Mouse (Mus musculus) left cerebral cortex, postnatal 25 days (tissue): ENCODE results near the gene Inpp5d. TPM values are rescaled to one million over a fixed set of nuclear protein-coding genes. Genes with fewer than 3 reads are reported as not detected.

ENCODE experiments used
- DNase-seq, 2 experiments: peaks; one replicate each; pipeline ENCODE4 v3.0.0; 2022; ENCODE audit warnings: low spot score in 2 of 2, mixed read lengths in 1 of 2
- intact Hi-C: fragments of 180-260 bp; cut with DNase I; formaldehyde crosslinking; loops from one replicate; pipeline ENCODE4 v1.15.1; 2025
- total RNA-seq, 2 experiments: library from RNA; stranded (reverse); gene quantifications; 2 replicates each; pipeline ENCODE4 v1.2.3; 2021

Inpp5d gene
- 10 to 100 TPM; 17.4 to 23.5 TPM for total RNA-seq

DNA sequence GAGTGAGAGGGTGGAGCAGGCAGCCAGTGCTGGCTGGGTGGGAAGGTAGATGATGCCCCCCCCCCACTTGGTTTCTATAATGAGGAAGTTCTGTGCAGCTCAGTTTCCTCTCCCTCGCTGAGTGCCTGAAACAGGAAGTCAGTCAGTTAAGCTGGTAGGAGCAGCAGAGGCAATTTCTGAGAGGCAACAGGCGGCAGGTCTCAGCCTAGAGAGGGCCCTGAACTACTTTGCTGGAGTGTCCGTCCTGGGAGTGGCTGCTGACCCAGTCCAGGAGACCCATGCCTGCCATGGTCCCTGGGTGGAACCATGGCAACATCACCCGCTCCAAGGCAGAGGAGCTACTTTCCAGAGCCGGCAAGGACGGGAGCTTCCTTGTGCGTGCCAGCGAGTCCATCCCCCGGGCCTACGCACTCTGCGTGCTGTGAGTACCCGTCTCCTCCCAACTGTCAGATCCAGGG is at the start of gene Inpp5d:
TSS of gene Inpp5d (plus strand) at position 102 of the 458 bp plus-strand sequence.
- intact Hi-C loops: no loop called here
- DNase-seq: no peak

DNA sequence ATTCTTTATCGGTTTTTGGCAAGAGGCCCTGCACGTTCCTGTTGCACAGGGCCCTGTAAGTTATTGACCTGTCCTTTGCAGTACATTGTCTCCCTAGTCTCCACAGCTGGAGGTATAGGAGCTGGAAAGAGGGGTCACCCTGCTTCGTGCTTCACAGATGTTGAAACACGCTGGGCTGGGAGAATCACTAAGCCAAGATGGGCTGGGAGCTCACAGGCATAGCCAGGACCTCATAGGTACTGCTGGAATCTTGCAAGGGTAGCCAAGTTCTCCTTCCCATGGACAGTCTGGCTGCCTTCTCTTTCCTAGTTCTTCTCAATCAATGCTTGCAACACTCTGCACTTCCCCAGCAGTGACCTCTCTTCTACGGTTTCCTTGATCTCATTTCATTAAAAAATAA is 46.9 kb upstream of the Inpp5d start:
- no peak for DNase-seq
- intact Hi-C loops: no loop called here

DNA sequence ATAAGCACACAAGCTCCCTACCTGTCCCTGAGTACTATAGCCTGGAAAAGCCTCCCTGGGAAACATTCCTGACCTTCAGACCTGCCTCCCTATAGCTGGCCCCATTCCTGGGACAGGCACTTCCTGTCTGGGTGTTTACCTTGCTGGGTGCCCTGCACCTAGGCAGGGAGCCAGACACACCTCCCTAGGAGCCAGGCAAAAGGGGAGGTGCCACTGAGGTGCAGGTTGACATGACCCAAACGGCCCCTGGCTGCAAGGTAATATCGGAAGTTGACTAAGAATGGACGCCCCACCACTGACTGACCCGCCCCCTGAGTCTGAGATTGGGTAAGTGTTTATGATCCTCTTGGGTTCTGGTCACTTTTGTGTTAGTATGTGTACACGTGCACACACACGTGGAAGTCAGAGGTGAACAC is 46.3 kb upstream of the Inpp5d start, which contains the start of gene Ngef:
TSS of gene Ngef (minus strand) at position 71 of the 416 bp plus-strand sequence.
- no peak for DNase-seq
- intact Hi-C loops: no loop called here

DNA sequence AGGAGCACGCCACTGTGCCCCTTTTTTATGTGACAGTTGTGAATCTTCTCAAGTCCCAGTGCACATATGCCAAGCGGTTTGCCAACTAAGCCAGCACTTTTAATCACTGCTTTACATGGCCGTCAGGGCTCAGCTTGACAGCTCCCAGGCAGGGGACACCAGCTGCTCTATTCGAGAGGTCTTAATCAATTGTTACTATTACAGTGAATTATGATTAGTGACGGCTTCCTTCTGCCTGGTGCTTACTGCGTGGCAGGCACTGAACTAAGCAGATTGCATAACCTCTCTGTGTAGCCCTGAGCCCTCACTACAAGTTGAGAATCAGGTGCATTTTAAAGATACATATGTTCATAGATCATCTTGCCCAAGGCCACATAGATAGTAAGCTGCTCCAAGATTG is 45.8 kb upstream of the Inpp5d start:
- intact Hi-C loops: no loop called here
- no peak for DNase-seq

DNA sequence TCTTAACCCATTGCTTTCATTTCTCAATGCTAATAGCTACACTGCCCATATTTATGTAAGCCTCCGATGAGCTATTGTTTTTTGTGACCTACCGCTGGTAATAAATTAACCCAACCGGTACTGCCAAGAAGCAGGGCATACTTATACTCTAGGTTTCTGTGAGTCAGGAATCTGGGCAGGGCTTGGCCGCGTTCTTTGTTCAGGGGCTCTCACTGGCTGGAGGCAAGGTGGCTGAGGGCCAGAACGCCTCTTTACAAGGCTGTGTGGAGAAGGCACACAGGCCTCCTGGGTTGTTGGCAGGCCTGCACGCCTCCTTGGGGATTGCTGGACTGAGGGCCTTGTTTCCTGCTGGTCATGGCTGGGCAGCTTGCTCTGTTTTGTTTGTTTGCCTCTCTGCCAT is 45.3 kb upstream of the Inpp5d start:
- DNase-seq: no peak

DNA sequence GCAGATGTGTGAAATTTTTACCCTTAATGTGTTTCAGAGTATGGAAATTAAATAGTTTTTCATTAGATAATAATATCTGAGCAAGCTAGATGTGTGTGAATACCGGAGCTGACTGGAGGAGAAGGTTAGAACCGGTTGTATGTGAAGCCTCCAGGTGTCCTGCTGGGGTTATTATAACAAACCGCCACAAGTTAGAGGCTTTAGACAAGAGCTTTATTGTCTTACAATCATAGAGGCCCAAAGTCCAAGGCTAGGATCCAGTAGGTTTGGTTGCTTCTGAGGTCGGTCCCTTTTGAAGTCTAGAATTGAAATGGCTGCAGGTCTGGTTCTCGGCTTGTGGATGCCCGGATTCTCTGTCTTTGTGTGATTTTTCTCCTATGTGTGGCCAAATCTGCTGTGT is 41.1 kb upstream of the Inpp5d start:
- intact Hi-C loops: no loop called here
- no peak for DNase-seq

More for the DNA sequence above, 45.3 kb upstream of the Inpp5d start:
- intact Hi-C loops: no loop called here

DNA sequence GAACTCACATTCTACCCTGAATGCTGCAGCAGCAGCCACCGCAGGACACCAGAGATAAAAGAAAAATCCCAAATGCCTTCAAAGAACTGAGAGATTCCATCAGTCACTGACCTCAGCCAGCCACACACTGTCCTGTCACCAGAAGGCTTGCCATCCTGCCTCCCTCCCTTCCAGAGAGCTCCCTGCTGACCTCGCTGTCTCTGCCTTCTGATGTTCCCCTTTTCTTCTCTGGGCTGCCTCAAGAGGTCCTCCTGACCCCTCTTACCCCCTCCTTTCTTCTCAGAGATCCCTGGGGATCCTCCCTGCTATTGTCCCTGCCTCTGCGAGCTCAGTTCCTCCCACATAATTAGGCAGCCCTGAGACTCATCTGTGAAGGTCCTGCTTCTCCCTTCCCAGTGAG is 39.3 kb upstream of the Inpp5d start:
- intact Hi-C loops: no loop called here
- no peak for DNase-seq

DNA sequence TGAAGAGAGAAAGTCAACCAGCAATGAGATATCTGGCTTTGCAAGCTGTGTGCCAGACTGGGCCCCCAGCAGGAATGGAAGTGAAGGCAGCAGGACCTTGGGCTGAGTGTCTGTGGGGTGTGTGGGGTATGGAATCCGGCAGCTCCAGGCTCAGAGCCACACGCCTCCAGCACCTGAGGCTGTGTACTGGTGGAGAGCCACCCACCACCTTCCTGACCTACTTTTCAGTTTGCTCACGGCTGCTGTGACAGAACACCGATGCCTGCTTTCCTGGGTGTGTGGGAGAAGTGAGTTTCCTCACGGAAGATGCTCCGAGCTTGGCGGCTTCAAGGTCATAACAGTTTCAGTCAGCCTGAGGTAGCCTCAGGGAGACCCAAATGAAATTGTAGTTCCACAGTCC is 30.9 kb upstream of the Inpp5d start:
- intact Hi-C loops: loop anchor here (2.0 kb wide), 1 partner anchor 16 kb away; no protein-coding TSS in a partner anchor
- peak; percentile 45 to 93 for DNase-seq

DNA sequence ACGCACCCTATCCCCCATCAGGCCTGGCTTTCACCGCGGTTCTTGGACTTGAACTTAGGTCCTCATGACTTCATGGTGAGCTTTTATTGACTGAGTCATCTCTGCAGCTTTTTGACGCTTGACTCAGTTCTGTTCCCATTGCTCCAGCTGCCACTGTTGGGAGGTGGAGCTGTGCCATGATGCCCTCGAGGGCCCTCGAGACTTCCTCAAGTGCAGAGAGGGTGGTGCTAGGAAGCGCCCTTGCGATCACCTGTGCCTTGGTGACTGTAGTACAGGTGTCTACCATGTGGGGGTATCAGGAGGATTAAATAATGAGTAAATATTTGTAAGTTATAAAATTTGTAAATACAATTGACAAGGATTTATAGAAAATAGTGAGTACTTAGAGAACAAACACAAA is 30.1 kb upstream of the Inpp5d start:
- intact Hi-C loops: loop anchor here (2.0 to 5.0 kb wide), 2 partner anchors 15 to 53 kb away; no protein-coding TSS in a partner anchor

DNA sequence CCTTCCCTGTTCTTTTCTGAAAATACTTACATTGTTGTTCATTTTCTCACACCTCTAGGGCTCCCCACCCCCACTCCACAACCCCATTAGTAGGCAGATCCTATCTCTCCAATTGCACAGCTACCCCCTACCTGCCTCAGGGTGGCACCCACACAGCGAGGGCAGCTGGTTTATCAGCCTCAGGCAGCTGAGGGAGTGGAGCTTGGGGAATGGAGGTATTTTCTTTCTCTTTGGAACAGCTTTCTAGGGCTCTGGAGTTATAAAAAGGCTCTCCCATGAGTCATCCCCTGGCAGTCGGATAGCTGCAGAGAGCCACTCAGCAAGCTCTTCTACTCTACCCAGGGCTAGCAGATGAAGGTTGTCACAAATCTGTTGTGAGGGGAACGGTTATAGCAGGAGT is 25.9 kb upstream of the Inpp5d start:
- intact Hi-C loops: loop anchor here (2.0 to 5.0 kb wide), 2 partner anchors 57 to 85 kb away; partner anchors contain the start of gene Neu2
- peak; percentile 31 to 91 for DNase-seq

More for the DNA sequence above, 30.1 kb upstream of the Inpp5d start:
- no peak for DNase-seq

DNA sequence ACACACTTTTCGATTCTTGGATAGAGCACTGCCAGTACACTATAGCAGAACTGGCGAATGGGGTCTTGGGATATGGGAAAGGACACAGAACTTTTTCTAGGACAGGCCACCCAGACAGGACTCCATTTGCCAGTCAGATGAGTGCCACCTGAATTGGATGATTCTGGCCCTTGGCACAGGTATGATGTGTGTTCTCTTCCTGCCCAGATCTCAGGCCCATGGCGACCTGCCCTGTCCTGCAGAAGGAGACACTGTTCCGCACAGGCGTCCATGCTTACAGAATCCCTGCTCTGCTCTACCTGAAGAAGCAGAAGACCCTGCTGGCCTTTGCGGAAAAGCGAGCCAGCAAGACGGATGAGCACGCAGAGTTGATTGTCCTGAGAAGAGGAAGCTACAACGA is 25.4 kb upstream of the Inpp5d start:
- no peak for DNase-seq
- intact Hi-C loops: loop anchor here (2.0 to 5.0 kb wide), 2 partner anchors 57 to 86 kb away; partner anchors contain the start of gene Neu2

DNA sequence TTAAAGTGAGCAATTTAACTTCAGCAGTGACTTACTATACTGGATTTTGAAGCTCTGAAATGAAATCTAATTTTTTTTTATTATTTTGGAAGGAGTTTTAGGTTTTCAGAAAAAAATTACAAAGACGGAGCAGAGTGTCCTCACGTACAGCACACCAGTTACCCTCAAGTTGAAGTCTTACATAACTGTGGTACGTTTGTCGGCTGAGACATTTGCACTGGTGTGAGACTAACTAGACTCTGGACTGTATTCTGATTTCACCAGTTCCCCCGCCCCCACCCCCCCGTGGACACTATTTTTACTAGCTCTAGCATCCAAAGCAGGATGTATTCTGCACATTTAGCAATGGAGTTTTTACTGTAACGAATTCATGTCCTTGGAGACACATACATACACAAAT is 19.6 kb upstream of the Inpp5d start:
- intact Hi-C loops: loop anchor here (5.0 kb wide), 1 partner anchor 122 kb away; no protein-coding TSS in a partner anchor
- DNase-seq: no peak

DNA sequence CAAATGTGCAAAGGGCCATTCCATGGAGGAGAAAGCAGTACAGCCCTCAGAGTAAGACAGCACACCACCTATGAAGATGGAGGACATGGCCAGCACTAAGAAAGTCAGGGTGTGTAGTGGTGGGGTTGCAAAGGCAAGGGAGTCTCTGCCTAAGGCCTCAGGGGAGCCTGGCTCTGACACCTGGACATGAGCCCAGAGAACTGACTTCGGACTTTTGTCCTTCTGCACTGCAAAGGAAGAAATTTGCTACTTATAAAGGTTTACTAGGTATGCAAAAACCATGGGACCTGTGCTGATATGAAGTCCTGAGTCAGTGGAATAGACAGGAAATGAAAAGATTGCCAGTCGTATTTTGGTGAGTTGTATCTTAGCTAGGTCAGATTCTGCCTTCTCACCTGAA is 18.3 kb upstream of the Inpp5d start:
- no peak for DNase-seq
- intact Hi-C loops: loop anchor here (5.0 kb wide), 1 partner anchor 120 kb away; no protein-coding TSS in a partner anchor

DNA sequence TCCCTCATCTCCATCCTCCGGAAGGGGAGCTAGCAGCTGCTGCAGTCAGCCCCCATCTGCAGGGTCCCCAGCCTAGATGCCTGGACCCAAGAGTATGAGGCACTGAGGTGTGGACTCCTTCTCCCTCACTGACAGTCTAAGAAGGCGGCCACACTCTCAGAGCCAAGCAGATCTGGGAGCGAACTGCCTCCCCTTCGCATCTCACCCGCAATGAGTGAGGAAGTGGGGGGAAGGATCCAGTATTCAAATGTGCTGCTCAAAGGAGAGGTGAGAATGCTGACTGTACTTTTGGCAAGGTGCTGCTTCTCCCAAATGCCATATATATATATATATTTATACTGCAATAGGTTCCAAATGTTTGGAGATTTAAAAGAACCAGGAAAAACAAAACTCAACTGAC is 16.7 kb upstream of the Inpp5d start:
- DNase-seq: peak in 1 of 2 experiments; percentile 92
- intact Hi-C loops: loop anchor here (5.0 kb wide), 1 partner anchor 119 kb away; no protein-coding TSS in a partner anchor

DNA sequence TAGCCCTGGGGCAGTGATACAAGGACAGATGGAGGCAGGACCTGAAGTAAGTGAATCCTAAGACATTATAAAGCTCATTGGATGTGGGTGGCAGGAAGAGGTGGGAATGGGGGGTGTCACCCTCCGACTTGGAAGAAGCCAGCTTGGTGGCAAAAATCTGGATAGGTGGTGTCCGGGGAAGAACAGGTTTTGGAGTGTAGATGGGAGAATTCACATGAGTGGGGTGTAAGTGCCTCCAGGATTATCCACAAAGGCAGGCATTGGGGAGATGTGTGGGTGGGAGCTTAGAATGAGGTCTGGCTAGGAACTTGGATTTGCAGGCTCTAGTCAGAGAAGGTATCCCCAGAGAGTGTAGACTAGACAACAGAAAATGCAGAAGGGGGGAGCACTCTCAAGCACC is 14.8 kb upstream of the Inpp5d start:
- intact Hi-C loops: loop anchor here (2.0 kb wide), 3 partner anchors 16 to 96 kb away; partner anchors contain the start of gene Neu2
- peak in 1 of 2 experiments; percentile 87 for DNase-seq

DNA sequence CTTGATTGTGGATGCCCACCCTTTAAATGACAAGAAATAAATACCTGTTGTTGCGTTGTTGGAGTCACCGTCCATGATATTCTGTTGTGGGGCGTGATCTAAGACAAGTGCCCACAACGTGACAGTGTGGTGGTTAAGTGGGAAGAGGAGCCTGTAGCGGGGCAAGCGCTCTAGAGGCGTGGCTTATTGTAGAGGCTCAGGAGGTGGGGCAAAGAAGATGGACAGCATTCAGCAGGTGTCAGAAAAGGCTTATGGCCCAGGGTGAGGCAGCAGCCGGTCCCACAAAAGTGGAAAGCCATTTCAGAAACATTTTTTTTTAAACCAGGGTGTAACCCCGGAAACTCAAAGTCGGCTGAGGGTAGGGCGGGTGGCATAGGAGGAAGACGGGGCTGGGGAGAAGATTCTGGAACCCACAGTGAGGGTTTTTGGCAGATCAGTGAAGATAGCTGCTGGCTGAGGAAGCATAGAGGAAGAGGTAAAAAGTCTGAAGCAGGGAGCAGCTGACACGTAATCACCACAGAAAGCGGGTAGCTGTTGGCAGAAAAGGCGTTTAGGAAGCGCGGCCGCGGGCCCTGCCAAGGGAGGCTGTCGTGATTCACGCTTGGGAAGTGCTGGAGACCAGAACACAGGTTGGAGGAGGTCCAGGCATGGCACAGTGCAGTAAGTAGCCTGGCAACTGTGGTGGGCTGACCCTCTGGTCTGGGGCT is 12.6 kb upstream of the Inpp5d start:
- peak; percentile 55 to 93 for DNase-seq
- intact Hi-C loops: no loop called here

DNA sequence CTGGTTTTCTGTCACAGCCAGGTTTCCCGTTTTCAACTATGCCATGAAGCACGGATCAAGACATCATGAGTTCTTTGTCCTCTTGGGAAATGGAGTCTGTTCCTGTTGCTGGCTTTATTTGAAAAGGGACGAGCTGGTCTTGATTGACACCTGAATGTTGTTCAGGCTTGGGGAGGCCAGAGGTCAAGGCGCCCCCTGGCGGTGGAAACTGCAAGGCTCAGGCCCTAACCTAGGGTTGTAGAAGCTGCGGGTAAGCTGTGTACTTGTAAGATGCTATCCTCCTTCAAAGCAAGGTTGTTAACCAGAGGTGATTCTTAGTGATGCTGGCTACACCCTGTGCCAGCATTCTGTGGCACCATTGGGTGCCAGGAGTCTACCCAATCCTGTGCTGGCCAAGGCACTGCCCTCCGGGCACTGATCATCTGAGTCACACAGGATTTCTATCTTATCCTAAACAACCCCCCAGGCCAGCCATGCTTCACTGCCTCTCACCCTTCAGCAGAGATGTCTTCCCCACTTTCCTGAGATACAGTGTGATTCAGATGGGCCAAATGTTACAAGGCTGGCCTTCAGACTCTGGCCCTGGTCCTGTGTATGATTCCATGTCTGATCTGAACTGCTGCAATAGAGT is 11.6 kb upstream of the Inpp5d start:
- intact Hi-C loops: no loop called here
- no peak for DNase-seq

DNA sequence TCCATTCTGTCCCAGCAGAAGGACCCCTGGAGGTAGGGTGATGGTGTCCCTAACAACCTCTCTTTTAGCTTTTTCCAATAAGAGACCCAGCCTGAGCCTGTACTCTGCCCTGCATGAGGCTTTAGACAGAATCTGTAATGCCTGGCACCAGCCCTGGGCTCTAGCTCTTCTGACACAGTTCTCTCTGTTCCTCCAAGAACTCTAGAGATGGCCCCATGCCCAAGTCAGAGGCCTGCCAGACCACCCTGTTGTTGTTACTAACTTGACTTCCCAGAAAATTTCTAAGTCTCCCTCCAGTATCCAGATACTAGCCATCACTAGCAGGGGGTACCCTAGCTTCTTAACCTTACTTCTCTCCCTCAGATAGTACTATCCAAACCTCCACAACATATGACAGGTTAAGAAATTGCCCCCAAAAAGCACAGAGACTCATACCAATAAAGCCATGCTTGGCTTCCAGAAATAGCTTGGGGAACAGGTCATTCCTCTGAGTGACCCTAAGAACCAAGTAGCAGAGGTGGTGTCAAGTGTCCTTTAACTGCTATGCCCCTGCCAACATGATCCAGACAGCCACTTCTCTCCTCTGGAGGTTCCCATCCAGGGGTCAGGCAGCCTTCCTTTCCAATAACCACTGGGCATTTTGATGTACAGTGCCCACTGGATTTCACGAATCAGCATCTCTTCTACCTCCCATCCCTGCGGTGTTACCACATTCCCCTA is 5.4 kb upstream of the Inpp5d start:
- DNase-seq: no peak
- intact Hi-C loops: no loop called here

DNA sequence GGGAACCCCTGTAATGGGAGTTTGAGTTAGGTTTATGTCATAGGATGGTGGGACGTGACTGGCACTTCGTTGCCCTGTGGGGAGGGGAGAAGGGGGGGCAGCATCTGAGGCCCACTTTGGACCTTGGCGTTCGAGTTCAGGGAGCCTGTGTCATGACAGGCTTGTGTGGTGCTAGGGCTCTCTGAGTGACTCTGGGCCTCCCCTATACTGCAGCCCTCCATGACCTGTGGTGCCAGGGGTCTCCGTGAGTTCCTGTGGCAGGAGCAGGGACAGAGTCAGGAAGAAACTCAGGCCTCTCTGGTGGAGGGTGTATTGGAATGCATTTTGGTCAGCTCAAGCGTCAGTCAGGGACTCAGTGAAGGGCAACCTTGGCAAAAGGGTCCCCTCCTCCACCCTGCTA is 581 bp downstream of the Inpp5d start:
- intact Hi-C loops: no loop called here

More for the DNA sequence above, 581 bp downstream of the Inpp5d start:
- no peak for DNase-seq
